Mouse (Mus musculus) bone marrow, adult 2 months (tissue): Measurements from ENCODE around the gene Ercc6. TPM values are rescaled to one million over a fixed set of nuclear protein-coding genes. Genes with fewer than 3 reads are reported as not detected.
A peak's percentile ranks its signal among the peaks of the same experiment; 100 is the strongest.

Experiments used
- H3K27ac ChIP-seq: fragments of 200-500 bp; 2 replicates; pipeline ENCODE4 v1.5.1; 2012; ENCODE audit warnings: low read depth, mild to moderate bottlenecking, control low read depth, inconsistent platforms, low read length; ENCODE audit not compliant: control insufficient read depth, poor library complexity, insufficient read depth
- H3K4me1 ChIP-seq: fragments of 200-500 bp; 2 replicates; pipeline ENCODE4 v1.6.1; 2011; ENCODE audit warnings: low read length; ENCODE audit not compliant: control insufficient read depth, insufficient read depth
- H3K4me3 ChIP-seq: fragments of 200-500 bp; replicated peaks from 2 replicates; pipeline ENCODE3; 2011; ENCODE audit warnings: mild to moderate bottlenecking, low read depth, low read length, control low read depth; ENCODE audit not compliant: control insufficient read depth
- CTCF ChIP-seq: fragments of 200-500 bp; IDR thresholded peaks from 2 replicates; pipeline ENCODE4 v1.5.1; 2011; ENCODE audit warnings: low read length, control low read depth; ENCODE audit not compliant: control insufficient read depth, insufficient read depth
- POLR2A ChIP-seq: fragments of 200-500 bp; IDR thresholded peaks from 2 replicates; pipeline ENCODE4 v1.6.1; 2011; ENCODE audit warnings: low read depth, mild to moderate bottlenecking, control low read depth, low read length, borderline replicate concordance; ENCODE audit not compliant: control insufficient read depth
- WGBS: fragments of 180-500 bp; shearing (Covaris S2); methylation state at CpG from one replicate; pipeline ENCODE4 v1.1.7; 2018; 5-methylcytosine and 5-hydroxymethylcytosine counted together
- polyA plus RNA-seq: library from polyadenylated mRNA; stranded (reverse); fragments of >200 nt; gene quantifications from 2 replicates; pipeline ENCODE4 v1.2.4, GENCODE M21; 2011; ENCODE audit warnings: low replicate concordance; ENCODE audit not compliant: missing spikeins, insufficient read depth, insufficient read length

Gene Ercc6
- polyA plus RNA-seq = 5.5 and 6.9 TPM in 2 replicates

GRCm38 (mm10) chr14:32513336-32514032 is at the start of gene Ercc6:
TSS of gene Ercc6 (plus strand) at chr14:32513521.
- peak within 1 kb of the TSS; percentile 76 for H3K27ac ChIP-seq
- no peaks in the 10 kb centered on the region; the same call in none of the 2 replicates for H3K4me1 ChIP-seq
- WGBS = under 1% methylated on average over 62 of the region's 62 CpGs

GRCm38 (mm10) chr14:32464601-32465505 is 48.5 kb upstream of the Ercc6 start, which contains the start of gene Slc18a3:
TSS of gene Slc18a3 (minus strand) at chr14:32464850.
- H3K4me3 ChIP-seq = no peak within 1 kb of the TSS
- WGBS = 1% methylated on average over 62 of the region's 70 CpGs
- TF ChIP-seq POLR2A (no peak), CTCF (no peak)
- H3K27ac ChIP-seq = no peak within 1 kb of the TSS
- H3K4me1 ChIP-seq = no peaks in the 10 kb centered on the region

More at GRCm38 (mm10) chr14:32513336-32514032, at the start of gene Ercc6:
- peak within 1 kb of the TSS; percentile 74 for H3K4me3 ChIP-seq
- TF ChIP-seq POLR2A (peak; percentile 63; the same call in 1 of the 2 replicates), CTCF (no peak)

DNA sequence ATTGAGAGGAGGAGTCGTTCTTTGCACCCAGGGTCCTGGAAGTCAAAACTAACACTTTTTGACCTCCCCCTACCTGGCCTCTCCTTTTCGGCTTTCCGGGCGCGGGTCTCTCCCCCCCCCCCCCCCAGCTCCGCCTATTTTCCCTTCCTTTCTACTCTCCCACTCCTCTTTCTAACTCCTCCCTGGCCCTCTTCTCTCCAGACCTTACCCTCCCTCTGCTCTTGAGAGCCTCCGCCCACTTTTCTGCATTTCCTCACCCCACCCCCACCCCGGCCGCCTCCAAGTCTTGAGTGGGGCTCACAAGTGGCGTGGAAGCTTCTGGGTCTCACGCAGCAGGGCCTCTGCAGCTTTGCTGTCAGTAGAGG is 47.8 kb upstream of the Ercc6 start:
- Histone ChIP-seq H3K4me1 (no peaks in the 10 kb centered on the region), H3K27ac (no peak overlapping the region), H3K4me3 (no peak overlapping the region)
- WGBS = 3% methylated on average over 11 of the region's 11 CpGs
- TF ChIP-seq POLR2A (no peak), CTCF (no peak)

GRCm38 (mm10) chr14:32465889-32466288 is 47.4 kb upstream of the Ercc6 start, which contains the start of gene Chat:
TSS of gene Chat (minus strand) at chr14:32465989.
- no peak within 1 kb of the TSS for H3K27ac ChIP-seq
- TF ChIP-seq POLR2A = no peak
- no peak for TF ChIP-seq CTCF
- WGBS = 19% methylated on average over 13 of the region's 13 CpGs
- H3K4me1 ChIP-seq = no peaks in the 10 kb centered on the region
- no peak within 1 kb of the TSS for H3K4me3 ChIP-seq

DNA sequence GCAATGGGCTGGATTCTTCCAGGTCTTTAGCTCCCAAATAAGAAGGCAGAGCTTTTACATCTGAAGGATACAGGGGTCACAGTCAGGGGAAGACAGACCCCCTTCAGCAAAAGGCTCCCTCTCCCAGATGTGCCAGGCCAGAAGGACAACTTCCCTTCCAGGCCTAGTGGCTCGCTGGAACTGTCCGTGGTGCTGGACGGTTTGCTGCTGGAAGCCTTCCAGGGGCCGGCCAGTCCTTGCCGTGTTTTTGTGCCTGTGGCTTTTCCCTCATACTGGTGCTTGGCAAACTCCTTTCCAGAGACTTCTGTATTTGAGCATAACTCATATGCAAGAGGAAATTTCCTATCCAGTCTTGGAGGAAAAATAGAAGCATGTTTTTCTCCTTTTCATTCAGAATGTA is 45.7 kb upstream of the Ercc6 start:
- 5% methylated on average over 5 of the region's 5 CpGs for WGBS
- TF ChIP-seq POLR2A (no peak), CTCF (no peak)
- no peaks in the 10 kb centered on the region for H3K4me1 ChIP-seq
- no peak overlapping the region for H3K27ac ChIP-seq
- no peak overlapping the region for H3K4me3 ChIP-seq

- H3K27ac ChIP-seq = no peak overlapping the region
- 9% methylated on average over 4 of the region's 4 CpGs for WGBS
- H3K4me1 ChIP-seq = no peaks in the 10 kb centered on the region
- no peak overlapping the region for H3K4me3 ChIP-seq
- TF ChIP-seq CTCF = peak; percentile 53; the same call in 1 of the 2 replicates
- no peak for TF ChIP-seq POLR2A
Observed at GRCm38 (mm10) chr14:32472996-32473395, 40.3 kb upstream of the Ercc6 start.

DNA sequence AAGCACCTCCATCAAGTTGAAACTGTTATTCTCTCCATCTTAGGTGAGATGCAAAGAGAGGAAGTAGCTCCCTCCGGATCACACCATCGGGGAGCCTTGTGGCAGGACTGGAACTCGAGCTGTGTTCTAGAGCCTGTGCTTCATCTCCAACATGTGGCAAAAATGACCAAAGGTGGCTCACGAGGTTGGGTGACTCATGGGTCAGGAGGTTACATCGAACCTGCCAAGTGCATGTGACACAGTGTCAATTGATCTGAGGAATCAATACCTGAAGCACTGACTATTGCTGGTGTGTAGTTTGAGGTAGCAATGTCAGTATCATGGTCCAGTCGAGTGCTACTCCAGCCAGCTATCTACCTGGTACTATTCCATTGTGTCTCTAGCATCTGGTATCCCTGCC is 36.8 kb upstream of the Ercc6 start:
- no peak overlapping the region for H3K27ac ChIP-seq
- TF ChIP-seq POLR2A (no peak), CTCF (no peak)
- no peaks in the 10 kb centered on the region for H3K4me1 ChIP-seq
- no peak overlapping the region for H3K4me3 ChIP-seq
- WGBS = 69% methylated on average over 6 of the region's 6 CpGs

DNA sequence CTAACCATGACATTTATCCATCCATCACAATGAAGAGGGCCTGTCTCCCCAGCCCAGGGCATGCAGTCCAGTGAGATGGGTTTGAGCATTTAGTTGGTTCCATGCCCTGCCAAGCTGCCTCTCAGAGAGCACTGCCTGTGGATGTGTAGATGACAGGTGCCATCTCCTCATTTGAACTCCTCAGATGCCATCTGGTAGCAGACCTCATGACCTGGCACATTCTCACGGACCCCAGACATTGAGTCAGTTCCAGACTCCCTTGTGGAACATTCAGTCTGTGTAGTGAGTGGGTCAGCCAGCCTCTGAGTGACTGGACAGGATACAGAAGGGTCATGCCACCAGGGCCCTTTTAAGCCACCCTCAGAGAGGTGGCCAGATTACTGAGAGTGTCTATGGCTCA is 35.7 kb upstream of the Ercc6 start:
- Histone ChIP-seq H3K4me3 (no peak overlapping the region), H3K4me1 (no peaks in the 10 kb centered on the region), H3K27ac (no peak overlapping the region)
- WGBS = 68% methylated on average over 1 of the region's 1 CpGs
- TF ChIP-seq POLR2A (no peak), CTCF (no peak)
